Mouse (Mus musculus) left cerebral cortex, postnatal 36 days (tissue): Measurements from ENCODE around the gene Panx1. TPM values are rescaled to one million over a fixed set of nuclear protein-coding genes. Genes with fewer than 3 reads are reported as not detected.

ENCODE experiments used
- DNase-seq, 2 experiments: peaks; one replicate each; pipeline ENCODE4 v3.0.0; 2021 to 2022; ENCODE audit warnings: low spot score in 2 of 2, mixed read lengths in 1 of 2
- intact Hi-C: fragments of 180-260 bp; cut with DNase I; formaldehyde crosslinking; loops from one replicate; pipeline ENCODE4 v1.15.1; 2025
- total RNA-seq, 2 experiments: library from RNA; stranded (reverse); gene quantifications; 2 replicates each; pipeline ENCODE4 v1.2.3; 2021

The Panx1 gene
- total RNA-seq, 2 experiments from 2014 or later, result 27.0 to 30.3 TPM

DNA sequence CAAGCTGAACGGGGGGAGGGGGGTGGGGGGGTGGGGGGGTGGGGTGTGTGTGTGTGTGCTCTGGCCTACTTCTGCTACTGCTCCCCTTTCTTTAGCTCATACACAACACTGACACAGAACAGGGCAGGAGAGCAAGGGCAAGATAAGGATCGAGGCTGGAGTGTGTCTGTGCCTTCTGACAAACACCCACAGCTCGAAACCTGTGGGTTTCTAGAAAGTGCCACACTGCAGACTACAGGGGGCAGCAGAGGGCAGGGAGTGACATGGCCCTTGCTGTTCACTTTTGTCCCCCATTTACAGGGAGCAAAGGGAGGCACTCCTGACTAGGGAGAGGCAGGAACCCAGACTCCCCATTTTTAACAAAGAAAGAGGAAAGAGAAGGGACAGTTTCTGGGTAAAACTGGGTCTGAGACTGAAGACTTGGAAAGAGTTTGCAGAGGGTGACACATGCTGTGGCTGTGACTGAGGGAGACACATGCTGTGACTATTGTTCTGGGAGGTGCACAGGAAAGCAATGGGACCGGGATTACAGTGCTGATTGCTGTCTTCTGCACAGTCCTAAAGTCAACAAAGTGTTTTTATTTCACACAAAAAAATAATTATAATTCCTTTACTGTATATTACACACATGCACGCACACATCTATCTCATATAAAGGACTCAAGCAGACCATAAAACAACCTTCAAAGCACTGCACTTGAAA lies 16.1 kb downstream of the Panx1 start:
- DNase-seq, result no peak
- intact Hi-C loops, result no loop called here

DNA sequence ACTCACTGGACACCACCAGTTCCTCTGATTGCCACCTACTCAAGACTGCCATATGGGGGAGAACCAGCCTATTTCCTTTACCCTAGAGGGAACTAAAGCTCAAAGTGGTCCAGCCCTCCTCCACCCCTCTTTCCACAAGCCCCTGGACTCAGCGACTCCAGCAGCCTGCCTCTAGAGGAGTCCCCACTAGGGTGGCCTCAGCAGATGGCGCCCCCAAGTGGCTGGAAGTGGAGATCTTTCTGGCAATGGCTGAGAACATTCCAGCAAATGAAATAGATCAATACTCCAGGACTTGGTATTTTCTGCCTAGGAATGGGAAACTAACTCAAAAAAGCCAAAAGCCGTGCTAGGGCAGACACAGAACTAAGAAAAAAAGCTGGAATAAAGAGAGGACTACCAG lies 17.6 kb downstream of the Panx1 start:
- DNase-seq, result no peak
- intact Hi-C loops, result no loop called here

DNA sequence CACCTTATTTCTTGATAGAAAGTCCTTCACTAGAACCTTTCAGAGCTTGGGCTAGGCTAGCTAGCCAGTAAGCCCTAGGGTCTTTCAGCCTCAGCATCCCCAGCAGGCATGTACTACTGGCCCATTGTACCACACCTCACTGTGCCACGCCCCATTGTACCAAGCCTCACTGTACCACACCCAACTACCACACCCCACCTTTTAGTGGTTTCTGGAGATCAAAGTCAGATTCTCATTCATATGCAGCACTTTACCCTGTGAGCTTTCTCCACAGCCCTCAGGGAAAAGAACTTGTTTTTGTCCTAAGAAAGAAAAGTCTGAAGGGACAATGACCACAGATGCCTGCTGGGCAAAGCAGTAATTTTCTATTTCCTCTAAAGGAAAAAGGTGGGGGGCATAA lies 22.2 kb downstream of the Panx1 start:
- intact Hi-C loops, result no loop called here
- no peak for DNase-seq

DNA sequence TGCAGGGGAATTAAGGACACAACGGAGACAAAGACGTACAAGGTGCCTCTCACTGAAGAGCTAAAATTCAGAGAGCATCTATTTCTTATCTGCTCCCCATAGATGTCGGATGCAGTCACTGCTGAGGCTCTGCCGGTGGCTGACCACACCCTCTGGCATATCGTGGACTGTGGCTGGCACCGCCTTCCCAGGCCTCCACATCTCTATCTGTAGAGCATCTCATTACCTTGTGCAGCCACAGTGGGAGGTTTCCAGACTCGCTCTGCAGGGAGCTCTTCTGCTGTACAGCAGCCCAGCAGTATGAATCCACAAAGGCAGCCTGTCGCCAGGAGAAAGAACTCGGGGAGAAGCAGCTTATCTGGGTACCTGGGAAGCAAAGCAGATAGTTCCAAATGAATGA lies 24.1 kb downstream of the Panx1 start:
- intact Hi-C loops, result no loop called here
- DNase-seq, result no peak

DNA sequence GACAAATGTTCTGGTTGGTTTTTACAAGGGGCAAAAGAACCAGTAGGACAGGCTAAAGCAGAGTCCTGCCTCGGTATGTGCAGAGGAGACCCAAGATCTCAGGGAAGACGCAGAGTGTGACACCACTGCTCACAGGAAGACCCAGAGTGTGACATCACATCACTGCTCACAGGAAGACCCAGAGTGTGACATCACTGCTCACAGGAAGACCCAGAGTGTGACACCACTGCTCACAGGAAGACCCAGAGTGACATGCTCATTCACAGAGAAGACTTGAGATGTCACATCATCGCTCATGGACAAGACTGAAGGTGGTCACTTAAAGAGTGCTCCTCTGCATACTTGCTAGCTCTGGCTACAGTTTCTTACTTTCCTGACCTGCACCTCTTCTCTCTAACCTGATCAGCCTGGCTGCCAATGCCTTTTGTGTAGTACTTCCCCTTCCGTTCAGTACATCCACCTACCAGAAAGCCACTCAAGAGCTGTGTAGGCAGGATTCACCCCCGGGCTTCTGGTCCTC lies 24.7 kb downstream of the Panx1 start:
- DNase-seq, result no peak
- intact Hi-C loops, result no loop called here

DNA sequence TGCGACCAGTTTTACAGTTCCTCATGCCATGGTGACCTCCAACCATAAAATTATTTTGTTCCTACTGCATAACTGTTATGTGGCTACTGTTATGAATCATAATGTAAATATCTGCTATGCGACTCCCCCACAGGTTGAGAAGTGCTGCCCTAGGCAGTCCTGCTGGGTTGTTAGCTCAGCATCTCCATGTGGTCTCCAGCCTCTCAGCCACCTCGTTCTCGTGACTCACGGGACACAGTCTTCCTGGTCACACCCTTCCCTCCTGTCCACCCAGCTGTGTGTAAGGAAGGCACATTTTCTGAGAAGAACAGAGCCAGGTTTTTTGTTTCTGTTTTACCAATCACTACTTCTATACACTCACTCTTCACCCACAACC lies 26.5 kb downstream of the Panx1 start:
- no peak for DNase-seq
- intact Hi-C loops, result loop anchor here (5.0 kb wide), 1 partner anchor 246 kb away; the partner anchor contains the start of gene 1700012B09Rik

DNA sequence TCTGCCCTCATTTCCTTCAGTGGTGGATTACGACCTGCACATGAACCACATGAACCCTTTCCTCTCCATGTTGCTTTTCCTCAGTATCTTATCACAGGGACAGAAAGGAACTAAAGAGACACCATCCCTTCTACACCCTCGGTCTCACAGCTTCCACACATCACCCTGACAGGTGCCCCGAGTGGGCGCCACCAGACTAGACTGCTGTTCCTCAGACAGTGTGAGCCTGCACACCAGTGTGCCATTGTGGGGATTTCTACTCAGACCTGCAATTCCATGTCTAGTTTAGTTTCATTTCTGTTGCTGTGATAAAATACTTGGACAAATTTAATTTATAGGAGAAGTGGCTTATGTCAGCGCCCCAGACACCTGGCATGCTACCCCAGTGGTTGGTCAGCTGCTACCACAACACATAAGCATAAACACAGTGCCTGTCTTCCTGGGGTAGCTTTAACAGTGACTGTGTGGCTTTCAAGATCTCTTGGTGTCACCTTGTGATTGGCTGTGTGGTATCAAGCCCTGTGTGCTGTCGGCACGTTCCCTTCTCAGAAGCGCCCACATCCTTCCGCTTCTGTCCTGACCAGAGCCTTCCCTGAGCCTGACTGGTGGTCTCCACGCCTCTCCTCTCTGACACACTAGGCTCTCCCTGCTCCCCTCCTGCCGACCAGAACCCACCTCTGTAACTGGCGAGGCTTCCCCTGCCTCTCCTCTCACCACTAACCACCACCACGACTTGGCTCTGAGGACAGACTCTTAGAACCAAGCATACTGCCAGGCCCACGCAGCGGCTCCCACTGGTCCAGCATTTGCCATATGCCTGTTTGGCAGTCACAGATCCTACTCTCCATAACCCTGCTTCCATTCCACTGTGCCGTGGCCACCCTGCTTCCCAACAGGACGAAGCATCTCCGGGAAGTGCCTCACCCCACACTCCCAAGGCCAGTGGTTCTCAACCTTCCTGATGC lies 27.2 kb downstream of the Panx1 start:
- peak; percentile 41 to 62 for DNase-seq
- intact Hi-C loops, result loop anchor here (5.0 kb wide), 1 partner anchor 246 kb away; the partner anchor contains the start of gene 1700012B09Rik

DNA sequence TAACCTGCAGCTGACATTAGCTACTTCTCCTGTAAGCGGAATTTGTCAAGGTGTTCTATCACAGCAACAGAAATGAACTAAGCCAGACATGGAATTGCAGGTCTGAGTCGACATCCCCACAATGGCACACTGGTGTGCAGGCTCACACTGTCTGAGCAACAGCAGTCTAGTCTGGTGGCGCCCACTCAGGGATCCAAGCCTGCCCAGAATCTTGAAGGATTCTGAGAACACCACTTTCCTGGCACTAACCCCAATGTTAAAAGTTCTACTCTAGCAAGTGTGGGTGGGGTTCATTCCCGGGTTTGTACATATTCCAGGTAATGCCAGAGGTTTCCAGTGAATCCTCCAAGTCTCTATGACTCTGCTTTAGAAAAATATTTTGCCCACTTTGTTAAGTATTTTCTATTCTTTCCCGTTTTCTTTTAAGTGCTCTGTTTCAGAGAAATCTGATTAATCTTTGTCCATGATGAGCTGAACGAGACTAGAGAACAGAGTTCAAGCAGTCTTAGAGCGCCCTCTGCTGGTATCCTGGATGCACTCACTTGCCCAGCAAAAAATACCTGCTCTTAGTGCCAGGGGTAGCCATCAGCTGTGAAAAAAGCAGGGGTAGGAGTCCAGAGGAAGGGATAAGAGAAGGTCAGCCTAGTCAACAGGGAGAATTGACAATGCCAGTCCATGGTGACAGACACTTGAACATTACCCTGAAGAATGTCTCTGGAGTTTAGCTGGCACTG lies 29.9 kb downstream of the Panx1 start:
- intact Hi-C loops, result loop anchor here (1.0 to 5.0 kb wide), 2 partner anchors 148 to 243 kb away; partner anchors contain the start of gene 1700012B09Rik
- DNase-seq, result peak; percentile 67 to 80

DNA sequence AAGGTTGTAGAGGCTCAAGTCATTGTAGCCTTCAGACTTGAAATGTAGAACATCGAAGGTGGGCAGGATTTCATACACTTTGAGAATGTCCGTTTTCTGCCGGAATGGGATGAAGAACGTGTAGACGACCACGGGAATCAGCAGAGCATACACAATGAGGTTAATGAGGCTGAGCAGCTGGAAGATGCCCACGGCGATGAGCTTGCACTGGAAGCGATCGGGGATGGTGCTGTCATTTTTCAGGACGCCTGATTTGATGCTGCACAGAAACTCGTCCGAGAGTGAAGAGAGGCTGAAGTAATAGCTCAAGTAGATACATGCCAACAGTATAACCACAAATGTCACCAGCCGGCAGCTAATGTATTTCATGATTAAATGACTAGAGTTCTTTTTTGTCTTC lies 37.7 kb downstream of the Panx1 start:
- no peak for DNase-seq
- intact Hi-C loops, result no loop called here

DNA sequence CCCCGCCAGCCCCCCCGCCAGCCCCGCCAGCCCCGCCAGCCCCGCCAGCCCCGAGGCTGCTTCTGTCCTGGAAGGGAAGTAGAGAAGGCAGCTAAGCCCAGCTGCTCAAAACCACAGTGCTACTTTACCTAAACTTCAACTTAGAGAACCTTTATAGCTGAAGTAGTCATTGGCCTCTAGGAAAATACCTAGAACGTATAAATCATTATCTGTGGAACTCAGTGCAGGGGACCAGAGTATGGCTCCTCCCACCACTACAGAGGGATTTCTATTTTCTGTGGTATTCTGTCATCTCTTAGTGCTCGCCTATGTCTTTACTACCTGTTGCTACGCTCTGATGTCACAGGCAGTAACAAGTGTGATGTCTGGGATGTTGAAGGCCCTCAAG lies 41.0 kb downstream of the Panx1 start:
- intact Hi-C loops, result no loop called here

DNA sequence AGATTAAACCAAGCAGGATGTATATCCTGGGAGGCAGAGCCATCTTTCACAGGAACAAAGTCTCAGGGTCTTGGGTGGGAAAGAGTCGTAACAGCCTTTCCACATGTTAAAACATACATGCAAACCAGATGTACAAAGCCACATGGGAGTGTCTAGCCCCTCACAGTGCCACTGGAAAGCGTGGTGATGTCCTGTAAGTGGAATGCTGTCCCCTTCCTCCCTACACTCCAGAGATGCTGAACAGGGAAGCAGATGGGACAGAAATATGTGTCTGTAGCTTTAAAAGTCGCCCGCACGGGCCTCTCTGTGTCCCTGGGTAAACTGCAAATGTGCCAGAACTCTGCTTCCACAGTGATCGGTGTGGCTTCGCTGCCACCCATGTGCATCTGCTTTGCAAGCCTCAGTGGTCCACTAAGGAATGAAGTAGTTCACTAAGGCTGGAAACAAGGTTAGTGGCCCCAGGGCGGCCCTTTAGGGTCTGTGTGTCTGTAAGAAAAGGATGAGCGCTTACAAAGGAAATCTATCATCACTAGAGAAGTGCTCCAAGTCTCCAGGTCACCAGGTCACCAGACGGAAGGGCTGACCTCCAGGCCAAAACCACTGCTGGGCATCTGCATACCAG lies 41.5 kb downstream of the Panx1 start:
- intact Hi-C loops, result no loop called here
- no peak for DNase-seq

More for the DNA sequence above, 41.0 kb downstream of the Panx1 start:
- no peak for DNase-seq

DNA sequence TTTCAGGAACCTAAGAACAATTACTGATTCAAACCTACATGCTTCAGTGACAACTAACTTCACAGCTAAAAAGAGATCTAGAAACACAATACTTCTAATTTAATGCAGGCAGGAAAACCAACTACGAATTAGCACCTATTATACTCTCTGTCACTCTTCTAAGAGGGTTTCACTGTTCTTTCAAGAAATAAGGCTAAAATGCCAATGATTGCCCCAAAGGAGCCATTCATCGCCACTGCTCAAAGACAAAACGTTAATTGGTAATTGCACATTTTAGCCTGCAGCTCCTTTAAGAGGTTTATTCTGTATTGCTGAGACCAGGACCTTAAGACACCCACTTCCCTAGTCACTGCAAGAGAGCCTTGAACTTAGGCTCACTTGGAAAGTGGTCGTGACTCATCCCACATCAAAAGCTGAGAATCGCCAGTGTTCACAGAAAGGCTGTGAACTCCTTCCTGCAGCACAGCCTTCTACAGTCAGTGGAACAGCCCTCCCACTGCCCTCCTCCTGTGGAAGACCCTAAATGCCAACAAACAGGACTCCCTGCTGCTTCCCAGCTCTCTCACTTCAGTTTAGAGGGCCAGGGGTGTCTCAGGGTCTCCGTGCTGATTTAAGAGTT lies 42.2 kb downstream of the Panx1 start:
- intact Hi-C loops, result no loop called here
- DNase-seq, result no peak

DNA sequence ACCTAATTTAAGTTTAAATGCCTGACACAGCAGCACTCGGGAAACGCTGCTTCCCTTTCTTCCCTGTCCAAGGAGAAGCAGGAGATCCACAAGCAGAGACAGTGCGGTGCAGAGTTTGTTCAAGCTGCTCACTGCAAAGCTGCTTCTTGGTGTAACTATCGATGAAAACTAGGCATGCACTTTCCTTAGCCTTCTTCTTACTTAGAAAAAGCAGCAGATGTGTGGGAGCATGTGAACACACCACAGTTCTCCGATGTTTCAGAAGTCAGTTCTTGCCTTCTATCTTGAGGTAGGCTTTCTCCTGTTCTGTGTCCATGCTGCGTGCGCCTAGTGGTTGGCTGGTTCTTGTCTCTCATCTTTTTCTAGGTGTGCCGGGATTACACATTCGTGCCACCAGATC lies 46.5 kb downstream of the Panx1 start:
- intact Hi-C loops, result loop anchor here (10.0 kb wide), 1 partner anchor 64 kb away; no protein-coding TSS in a partner anchor
- DNase-seq, result no peak

DNA sequence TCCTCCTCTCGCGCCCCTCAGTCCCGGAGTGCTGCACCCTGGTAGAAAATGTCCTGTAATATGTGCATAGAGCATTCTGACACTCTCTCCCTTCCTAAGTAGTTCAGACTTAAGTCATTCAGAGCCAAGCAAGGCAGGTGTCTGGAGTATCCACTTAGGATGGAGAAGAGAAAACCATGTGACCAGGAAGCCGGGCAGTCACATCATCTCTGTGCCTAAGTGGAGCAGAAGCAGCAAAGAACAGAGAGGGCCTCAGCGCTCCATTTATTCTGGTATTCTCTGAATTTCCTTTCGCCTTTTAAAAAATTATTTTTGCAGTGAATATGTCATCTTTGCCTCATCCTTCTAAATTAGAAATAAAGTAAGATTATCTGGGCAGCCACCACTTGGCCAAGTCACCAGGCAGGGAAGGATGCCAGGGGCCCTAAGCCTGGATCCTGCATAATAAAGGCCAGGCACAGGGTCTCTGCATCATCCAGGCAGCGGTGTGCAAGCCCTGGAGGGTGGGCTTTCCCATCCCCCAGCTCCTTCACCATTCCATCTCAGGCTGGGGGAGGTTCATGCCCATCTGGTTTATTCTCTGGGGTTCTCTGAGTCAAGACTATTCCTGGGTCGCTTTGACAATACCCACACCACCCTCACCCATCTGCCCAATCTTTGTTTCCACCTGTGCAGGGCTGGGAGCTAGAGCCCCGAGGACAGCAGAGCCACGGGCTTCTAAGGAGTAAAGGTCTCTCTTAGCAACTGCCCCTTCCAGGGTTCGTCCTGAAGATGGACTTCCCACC lies 47.8 kb downstream of the Panx1 start:
- intact Hi-C loops, result loop anchor here (10.0 kb wide), 1 partner anchor 63 kb away; no protein-coding TSS in a partner anchor
- peak; percentile 61 to 74 for DNase-seq

DNA sequence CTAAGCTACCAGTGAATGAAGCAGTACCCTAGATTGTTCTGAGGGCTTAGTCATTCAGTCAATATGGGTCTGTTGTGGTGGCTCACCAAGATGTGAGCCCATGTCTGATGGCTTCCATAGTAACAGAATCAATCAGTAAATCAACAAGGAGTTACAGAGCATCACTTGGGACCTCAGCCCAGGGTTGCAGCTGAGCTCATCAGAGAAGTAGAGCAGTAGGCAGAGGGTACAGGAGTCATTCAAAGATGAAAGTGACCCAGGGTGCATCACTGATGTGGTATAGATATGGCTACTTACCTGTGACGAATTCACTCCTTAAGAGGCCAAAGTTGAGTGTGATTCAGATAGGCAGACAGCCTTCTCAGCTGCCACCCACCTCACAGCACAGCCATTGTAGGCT lies 49.8 kb downstream of the Panx1 start:
- intact Hi-C loops, result loop anchor here (10.0 kb wide), 1 partner anchor 61 kb away; no protein-coding TSS in a partner anchor
- no peak for DNase-seq

DNA sequence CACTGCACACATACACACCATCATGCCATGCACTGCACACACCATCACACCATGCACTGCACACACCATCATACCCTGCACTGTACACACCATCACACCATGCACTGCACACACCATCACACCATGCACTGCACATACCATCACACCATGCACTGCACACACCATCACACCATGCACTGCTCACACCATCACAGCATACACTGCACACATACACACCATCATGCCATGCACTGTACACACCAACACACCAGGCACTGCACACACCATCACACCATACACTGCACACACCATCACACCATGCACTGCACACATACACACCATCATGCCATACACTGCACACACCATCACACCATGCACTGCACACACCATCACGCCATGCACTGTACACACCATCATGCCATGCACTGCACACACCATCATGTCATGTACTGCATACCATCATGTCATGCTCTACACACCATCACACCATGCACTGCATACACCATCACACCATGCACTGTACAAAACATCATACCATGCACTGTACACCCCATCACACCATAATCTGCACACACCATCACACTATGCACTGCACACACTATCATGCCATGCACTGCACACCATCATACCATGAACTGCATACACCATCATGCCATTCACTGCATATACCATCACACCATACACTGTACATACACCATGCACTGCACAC lies 56.5 kb downstream of the Panx1 start:
- no peak for DNase-seq
- intact Hi-C loops, result no loop called here

DNA sequence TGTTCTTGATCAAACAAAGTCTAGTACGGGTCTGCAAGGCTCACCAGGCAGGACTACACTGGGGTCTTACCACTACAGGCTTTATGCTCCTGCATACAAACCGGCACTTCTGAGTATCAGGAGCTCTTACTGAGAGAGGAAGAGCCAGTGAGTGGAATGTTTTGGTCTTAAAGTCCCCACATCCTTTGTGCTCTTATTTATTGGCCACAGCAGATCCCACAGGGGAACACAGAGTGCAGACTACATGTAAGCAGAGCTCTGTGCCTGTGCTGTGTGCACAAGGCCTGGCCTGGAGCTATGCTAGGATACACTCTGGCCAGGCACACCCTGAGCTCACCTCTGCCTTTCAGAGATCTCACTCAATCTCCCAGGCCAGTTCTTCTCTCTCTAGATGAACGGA lies 62.1 kb downstream of the Panx1 start:
- intact Hi-C loops, result no loop called here
- DNase-seq, result no peak
